Mouse (Mus musculus) E14TG2a.4 (cell line): Measurements from ENCODE around the gene Cptp.

Experiments
- CTCF ChIP-seq: conservative IDR thresholded peaks from 2 replicates; pipeline ENCODE4 v1.5.1; 2014; ENCODE audit warnings: low read length
- NANOG ChIP-seq: IDR thresholded peaks from 2 replicates; pipeline ENCODE4 v1.6.1; 2014; ENCODE audit warnings: borderline replicate concordance, low read length, mixed read lengths

DNA sequence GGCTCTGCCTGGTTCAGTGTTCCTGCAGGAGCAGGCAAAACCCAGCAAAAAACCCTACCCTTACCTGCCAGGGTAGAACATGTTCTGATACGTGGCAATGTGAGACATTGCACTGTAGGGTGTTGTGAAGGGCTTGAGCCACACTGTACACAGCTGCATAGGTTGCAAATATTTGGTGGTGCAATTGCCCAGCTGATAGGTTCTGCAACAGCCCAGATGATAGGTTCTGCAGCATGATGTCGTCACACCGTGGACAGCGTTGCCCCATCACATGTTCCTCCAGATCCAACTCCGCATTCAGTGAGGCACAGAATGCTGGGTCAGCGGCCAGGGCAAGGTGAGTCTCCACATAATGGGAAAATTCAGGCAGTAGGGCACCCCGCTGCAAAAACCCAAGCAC lies 7.5 kb downstream of the Cptp start:
- TF ChIP-seq CTCF (no peak), NANOG (no peak)
